Mouse (Mus musculus) cortical plate, adult 2 months (tissue): ENCODE results near the gene Bag1. TPM values are rescaled to one million over a fixed set of nuclear protein-coding genes. Genes with fewer than 3 reads are reported as not detected.

Experiments used
- H3K27ac ChIP-seq: fragments of 200-500 bp; 2 replicates; pipeline ENCODE4 v1.5.1; 2012; ENCODE audit warnings: low read length, control low read depth, inconsistent platforms; ENCODE audit not compliant: insufficient read depth
- H3K4me1 ChIP-seq: fragments of 200-500 bp; 2 replicates; pipeline ENCODE4 v1.6.1; 2011; ENCODE audit warnings: low read length; ENCODE audit not compliant: control insufficient read depth, insufficient read depth
- H3K4me3 ChIP-seq: fragments of 200-500 bp; 2 replicates; pipeline ENCODE4 v1.5.1; 2011; ENCODE audit warnings: mild to moderate bottlenecking, low read length, control low read depth; ENCODE audit not compliant: insufficient read depth
- CTCF ChIP-seq: fragments of 200-500 bp; IDR thresholded peaks from 2 replicates; pipeline ENCODE4 v1.5.1; 2011; ENCODE audit warnings: mild to moderate bottlenecking, control low read depth, low read length; ENCODE audit not compliant: insufficient read depth; ENCODE audit errors: extremely low read depth
- POLR2A ChIP-seq: fragments of 200-500 bp; IDR thresholded peaks from 2 replicates; pipeline ENCODE4 v1.6.1; 2011; ENCODE audit warnings: mild to moderate bottlenecking, low read length, control low read depth; ENCODE audit not compliant: insufficient read depth; ENCODE audit errors: extremely low read depth
- polyA plus RNA-seq: library from polyadenylated mRNA; depleted of rRNA; stranded (reverse); fragments of >200 nt; gene quantifications from 2 replicates; pipeline ENCODE4 v1.2.3, GENCODE M21; 2012; rRNA removed

Gene Bag1
- polyA plus RNA-seq, result 164 and 177 TPM in 2 replicates

GRCm38 (mm10) chr4:40948160-40948708 lies at the start of gene Bag1, which contains the start of gene Chmp5:
Gene Bag1 (minus strand): TSS chr4:40948294.
Gene Chmp5 (plus strand): TSS chr4:40948407.
- H3K4me1 ChIP-seq, result peaks cover 5% of the 10 kb centered on the region
- no peak within 1 kb of the TSS for H3K27ac ChIP-seq
- peak within 1 kb of the TSS; percentile 72 for H3K4me3 ChIP-seq
- peak; percentile 81 for TF ChIP-seq POLR2A
- TF ChIP-seq CTCF, result no peak

GRCm38 (mm10) chr4:40996302-40996701 lies 48.2 kb upstream of the Bag1 start:
- Histone ChIP-seq H3K4me3 (no peak overlapping the region), H3K27ac (no peak overlapping the region), H3K4me1 (no peaks in the 10 kb centered on the region)
- TF ChIP-seq CTCF, result no peak
- no peak for TF ChIP-seq POLR2A

GRCm38 (mm10) chr4:40989633-40990032 lies 41.5 kb upstream of the Bag1 start:
- Histone ChIP-seq H3K4me3 (no peak overlapping the region), H3K4me1 (no peaks in the 10 kb centered on the region), H3K27ac (no peak overlapping the region)
- TF ChIP-seq CTCF (no peak), POLR2A (no peak)

DNA sequence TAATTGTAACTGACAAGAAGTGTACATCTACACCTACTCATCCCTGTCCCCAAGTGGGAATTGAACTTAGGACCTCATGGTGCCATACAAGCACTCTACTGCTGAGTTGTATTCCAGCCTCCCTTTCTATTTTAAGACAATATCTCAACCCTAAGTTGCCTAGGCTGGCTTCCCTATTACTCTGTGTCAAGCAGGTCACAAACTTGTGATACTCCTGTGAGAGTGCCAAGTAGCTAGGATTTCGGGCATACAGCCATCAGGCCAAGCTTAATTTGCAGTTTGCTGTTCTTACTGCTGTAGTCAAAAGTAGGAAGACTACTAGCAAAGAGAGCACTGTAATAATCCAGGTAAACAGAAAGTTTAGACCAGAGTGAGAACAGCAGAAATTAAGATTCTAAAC lies 35.6 kb upstream of the Bag1 start:
- no peaks in the 10 kb centered on the region; the same call in 1 of the 2 replicates for H3K4me1 ChIP-seq
- no peak overlapping the region for H3K27ac ChIP-seq
- no peak overlapping the region for H3K4me3 ChIP-seq
- TF ChIP-seq CTCF, result no peak
- TF ChIP-seq POLR2A, result no peak

GRCm38 (mm10) chr4:40982486-40982885 lies 34.4 kb upstream of the Bag1 start:
- Histone ChIP-seq H3K27ac (no peak overlapping the region), H3K4me1 (no peaks in the 10 kb centered on the region; the same call in 1 of the 2 replicates), H3K4me3 (no peak overlapping the region)
- no peak for TF ChIP-seq CTCF
- no peak for TF ChIP-seq POLR2A

DNA sequence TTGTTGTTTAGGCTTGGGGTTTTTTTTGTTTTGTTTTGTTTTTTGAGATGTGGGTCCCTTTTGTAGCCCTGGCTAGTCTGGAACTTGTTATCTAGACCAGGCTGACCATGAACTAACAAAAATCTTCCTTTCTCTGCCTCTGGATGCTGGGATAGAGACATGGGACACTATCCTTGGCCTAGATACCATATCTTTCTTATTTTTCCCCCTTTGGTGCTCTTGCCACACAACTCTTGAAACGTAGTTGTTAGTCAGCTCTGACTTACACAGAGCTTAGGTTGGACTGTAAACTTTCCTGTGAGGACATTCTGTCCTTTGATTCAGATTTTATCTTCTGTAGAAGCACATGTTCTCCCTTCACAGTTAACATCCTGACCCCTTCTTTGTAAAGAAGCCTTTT lies 31.3 kb upstream of the Bag1 start:
- TF ChIP-seq CTCF, result no peak
- no peak for TF ChIP-seq POLR2A
- Histone ChIP-seq H3K27ac (no peak overlapping the region), H3K4me3 (no peak overlapping the region), H3K4me1 (peaks cover 3% of the 10 kb centered on the region)

DNA sequence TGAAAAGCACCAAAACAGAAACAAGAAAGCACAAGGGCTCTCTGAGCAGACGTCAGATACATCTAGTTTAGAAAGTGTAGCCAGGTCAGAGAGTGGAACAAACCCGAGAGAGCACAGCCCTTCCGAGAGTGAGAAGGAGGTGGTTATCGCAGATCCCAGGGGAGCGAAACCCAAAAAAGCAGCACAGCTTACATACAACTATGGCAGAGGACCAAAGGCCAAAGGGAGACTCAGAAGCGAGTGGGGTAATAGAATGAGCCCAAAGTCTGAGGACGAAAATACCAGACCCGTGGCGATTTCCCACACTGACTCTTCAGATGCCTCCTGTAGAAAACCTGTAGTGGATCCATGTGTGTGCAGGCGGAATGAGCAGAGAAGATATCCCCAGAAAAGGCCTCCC lies 28.6 kb upstream of the Bag1 start:
- Histone ChIP-seq H3K27ac (no peak overlapping the region), H3K4me3 (no peak overlapping the region), H3K4me1 (peaks cover 6% of the 10 kb centered on the region)
- TF ChIP-seq POLR2A (no peak), CTCF (no peak)

DNA sequence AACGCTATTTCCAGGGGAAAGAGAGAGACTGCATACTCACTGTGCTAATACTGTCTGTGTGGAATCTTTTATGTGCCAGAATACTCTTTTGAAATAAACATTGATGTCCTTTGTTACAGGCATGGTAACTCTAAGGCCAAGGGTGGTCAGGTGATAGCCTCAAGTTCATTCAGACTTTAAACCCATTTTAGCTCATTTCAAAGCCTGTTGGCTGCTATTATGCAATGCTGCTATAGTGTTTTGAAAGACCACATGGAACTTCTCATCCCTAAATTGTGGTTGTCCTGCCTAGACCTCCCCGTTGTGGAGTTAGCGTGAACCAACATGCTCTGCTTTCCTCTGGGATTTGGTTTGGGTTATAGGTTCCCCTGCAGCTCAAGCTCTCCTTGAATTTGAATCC lies 27.6 kb upstream of the Bag1 start:
- Histone ChIP-seq H3K4me1 (peaks cover 6% of the 10 kb centered on the region; the same call in 1 of the 2 replicates), H3K4me3 (no peak overlapping the region), H3K27ac (no peak overlapping the region)
- no peak for TF ChIP-seq POLR2A
- no peak for TF ChIP-seq CTCF

- Histone ChIP-seq H3K4me3 (no peak overlapping the region), H3K27ac (no peak overlapping the region), H3K4me1 (peaks cover 6% of the 10 kb centered on the region; the same call in 1 of the 2 replicates)
- TF ChIP-seq CTCF, result no peak
- TF ChIP-seq POLR2A, result no peak
Observed at GRCm38 (mm10) chr4:40974011-40974410, 25.9 kb upstream of the Bag1 start.

DNA sequence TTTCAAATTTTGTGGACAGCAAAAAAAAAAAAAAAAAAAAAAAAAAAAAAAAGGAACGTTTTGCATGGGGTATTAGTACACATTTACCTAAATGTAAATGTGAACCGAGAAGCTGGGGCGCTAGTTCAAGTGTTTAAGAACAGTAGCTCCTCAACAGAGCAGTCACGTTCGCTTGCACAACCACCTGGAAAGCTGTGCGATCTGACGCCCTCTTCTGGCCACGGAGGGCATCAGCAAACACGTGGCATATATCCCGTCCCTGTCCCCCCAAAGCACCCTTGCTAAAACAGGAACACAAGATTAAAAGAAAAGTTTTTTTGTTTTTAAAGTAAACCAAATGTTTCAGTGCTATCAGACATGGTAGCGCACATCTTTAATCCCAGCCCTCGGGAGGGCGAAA lies 23.6 kb upstream of the Bag1 start:
- Histone ChIP-seq H3K4me1 (peaks cover 6% of the 10 kb centered on the region; the same call in 1 of the 2 replicates), H3K27ac (no peak overlapping the region), H3K4me3 (peak overlapping the region; percentile 77)
- TF ChIP-seq POLR2A (no peak), CTCF (peak; percentile 48; the same call in 1 of the 2 replicates)
